ENCODE assay signal across 10 mouse cellular contexts in the genomic region with DNA sequence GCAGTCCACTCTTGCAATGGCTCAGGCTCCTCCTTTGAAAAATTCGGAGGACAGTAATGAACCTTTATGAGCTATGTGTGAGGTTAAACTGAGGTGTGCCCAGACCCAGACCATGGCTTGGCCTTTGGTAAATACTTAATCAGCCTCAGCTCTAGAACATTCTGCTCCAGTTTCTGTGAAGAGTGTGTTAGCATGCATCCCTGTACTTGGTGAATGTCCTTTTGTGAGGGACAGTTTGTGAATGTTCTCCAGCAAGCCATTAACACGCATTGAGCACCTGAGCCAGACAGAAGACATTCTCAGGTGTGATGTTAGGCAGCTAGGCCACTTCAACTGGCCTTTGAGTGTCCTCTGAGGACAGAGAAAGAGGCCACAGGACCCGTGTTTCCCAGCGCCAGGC.
DNase-seq lines count a peak whose midpoint lies in the region; ATAC-seq and TF ChIP-seq lines count a peak whose summit lies in the region.
"Had no signal": no experiment of that assay in that cellular context is flagged by ENCODE, and none has a peak within 500 bp of the region (broad histone marks: within the 10 kb centered on the region; RNA-seq: fewer than 3 reads in every experiment).

No protein-coding gene starts in this region.

- intact Hi-C loops in heart, postnatal 25 days (cut with DNase I): no loop called here

- H3K4me2 ChIP-seq in heart, embryonic 12.5 days: peak overlapping the region; percentile 72; the same call in 1 of the 2 replicates
- no peak overlapping the region for H3K4me2 ChIP-seq in midbrain, embryonic 14.5 days (ENCODE audit: low read length)
- peak overlapping the region; percentile 79 for H3K4me2 ChIP-seq in liver, embryonic 12.5 days
- H3K4me2 ChIP-seq in stomach, postnatal 0 days (replicated peaks; ENCODE audit: low read depth): peak overlapping the region; percentile 73; the same call in 1 of the 2 replicates
- H3K4me2 ChIP-seq in kidney, embryonic 16.5 days (replicated peaks; ENCODE audit: low read depth, low read length): no peak overlapping the region

- no peak overlapping the region for H3K4me3 ChIP-seq in heart, embryonic 12.5 days
- H3K4me3 ChIP-seq in midbrain, embryonic 10.5 days: no peak overlapping the region
- H3K4me3 ChIP-seq in midbrain, embryonic 14.5 days (replicated peaks; ENCODE audit: low read depth, low read length): no peak overlapping the region
- H3K4me3 ChIP-seq in liver, embryonic 12.5 days: 0 out of 2 replicates have a peak overlapping the region, but pooled peaks have one; percentile 58
- H3K4me3 ChIP-seq in stomach, postnatal 0 days (ENCODE audit: low read depth, low read length): no peak overlapping the region
- no peak overlapping the region for H3K4me3 ChIP-seq in kidney, embryonic 16.5 days (ENCODE audit: low read length)

- DNase-seq in heart, postnatal 25 days (ENCODE audit: low spot score): no peak
- no peak for DNase-seq in midbrain, embryonic 10.5 days (ENCODE audit: low spot score)
- no peak for DNase-seq in midbrain, embryonic 14.5 days
- DNase-seq in stomach, postnatal 0 days (ENCODE audit: low spot score): no peak
- DNase-seq in cerebellum, postnatal 25 days: no peak
- DNase-seq: cerebellum, adult 9-10 months had no signal

- H3K9me3 ChIP-seq in heart, embryonic 12.5 days (replicated peaks): no peaks in the 10 kb centered on the region
- H3K9me3 ChIP-seq in midbrain, embryonic 10.5 days (replicated peaks): no peaks in the 10 kb centered on the region
- no peaks in the 10 kb centered on the region for H3K9me3 ChIP-seq in midbrain, embryonic 14.5 days (ENCODE audit: control insufficient read depth, low read length)
- H3K9me3 ChIP-seq in liver, embryonic 12.5 days (replicated peaks): no peaks in the 10 kb centered on the region
- H3K9me3 ChIP-seq in stomach, postnatal 0 days (ENCODE audit: control insufficient read depth, low read length): no peaks in the 10 kb centered on the region
- H3K9me3 ChIP-seq in kidney, embryonic 16.5 days (ENCODE audit: low read length): no peaks in the 10 kb centered on the region

- H3K9ac ChIP-seq in heart, embryonic 12.5 days: no peak overlapping the region
- H3K9ac ChIP-seq in midbrain, embryonic 14.5 days (replicated peaks; ENCODE audit: low read length): no peak overlapping the region
- peak overlapping the region; percentile 86 for H3K9ac ChIP-seq in liver, embryonic 12.5 days
- H3K9ac ChIP-seq in stomach, postnatal 0 days (ENCODE audit: low read length): no peak overlapping the region
- no peak overlapping the region for H3K9ac ChIP-seq in kidney, embryonic 16.5 days (replicated peaks; ENCODE audit: low read length)

- no peak for TF ChIP-seq CTCF in stomach, postnatal 0 days (IDR thresholded peaks at IDR 0.05; ENCODE audit: low read depth)

- ATAC-seq in heart, embryonic 12.5 days (ENCODE audit: insufficient number of reproducible peaks, low FRiP score): no peak
- no peak for ATAC-seq in midbrain, embryonic 14.5 days (ENCODE audit: low FRiP score, low TSS enrichment)
- ATAC-seq in liver, embryonic 12.5 days: no peak
- ATAC-seq in stomach, postnatal 0 days (ENCODE audit: low FRiP score, low TSS enrichment): no peak
- no peak for ATAC-seq in kidney, embryonic 16.5 days (ENCODE audit: low FRiP score, low TSS enrichment)

- 77% methylated on average over 4 of the region's 4 CpGs for WGBS in heart, embryonic 12.5 days
- 83% methylated on average over 4 of the region's 4 CpGs for WGBS in midbrain, embryonic 10.5 days
- 93% methylated on average over 4 of the region's 4 CpGs for WGBS in midbrain, embryonic 14.5 days
- WGBS in liver, embryonic 12.5 days (ENCODE audit: insufficient replicate concordance): 43% methylated on average over 4 of the region's 4 CpGs
- 84% methylated on average over 4 of the region's 4 CpGs for WGBS in stomach, postnatal 0 days
- WGBS in kidney, embryonic 16.5 days: 85% methylated on average over 4 of the region's 4 CpGs

- no peaks in the 10 kb centered on the region for H3K27me3 ChIP-seq in heart, embryonic 12.5 days (replicated peaks)
- H3K27me3 ChIP-seq in midbrain, embryonic 10.5 days (ENCODE audit: low read depth, poor library complexity, severe bottlenecking): peaks cover 6% of the 10 kb centered on the region; the same call in 1 of the 2 replicates
- H3K27me3 ChIP-seq in midbrain, embryonic 14.5 days (ENCODE audit: control insufficient read depth, insufficient read depth, low read length): no peaks in the 10 kb centered on the region
- H3K27me3 ChIP-seq in liver, embryonic 12.5 days (replicated peaks): no peaks in the 10 kb centered on the region
- H3K27me3 ChIP-seq in stomach, postnatal 0 days (ENCODE audit: control insufficient read depth, insufficient read depth, low read length): no peaks in the 10 kb centered on the region
- H3K27me3 ChIP-seq in kidney, embryonic 16.5 days (ENCODE audit: insufficient read depth, low read length): no peaks in the 10 kb centered on the region
- H3K27me3 ChIP-seq: CH12.LX had no signal

- H3K36me3 ChIP-seq in heart, embryonic 12.5 days: no peaks in the 10 kb centered on the region
- no peaks in the 10 kb centered on the region for H3K36me3 ChIP-seq in midbrain, embryonic 10.5 days
- no peaks in the 10 kb centered on the region for H3K36me3 ChIP-seq in midbrain, embryonic 14.5 days (ENCODE audit: control insufficient read depth, insufficient read depth, low read length)
- H3K36me3 ChIP-seq in liver, embryonic 12.5 days: no peaks in the 10 kb centered on the region
- H3K36me3 ChIP-seq in stomach, postnatal 0 days (ENCODE audit: control insufficient read depth, insufficient read depth, low read length): no peaks in the 10 kb centered on the region
- H3K36me3 ChIP-seq in kidney, embryonic 16.5 days (ENCODE audit: insufficient read depth, low read length): no peaks in the 10 kb centered on the region

- peak overlapping the region; percentile 86 for H3K27ac ChIP-seq in heart, embryonic 12.5 days (ENCODE audit: poor library complexity, severe bottlenecking)
- H3K27ac ChIP-seq in midbrain, embryonic 10.5 days (replicated peaks): peak overlapping the region; percentile 93
- H3K27ac ChIP-seq in midbrain, embryonic 14.5 days (replicated peaks; ENCODE audit: low read depth, low read length): no peak overlapping the region
- H3K27ac ChIP-seq in liver, embryonic 12.5 days: peak overlapping the region; percentile 98
- H3K27ac ChIP-seq in stomach, postnatal 0 days (replicated peaks): no peak overlapping the region
- H3K27ac ChIP-seq in kidney, embryonic 16.5 days (ENCODE audit: low read length): no peak overlapping the region

- no peak for TF ChIP-seq EP300 in stomach, postnatal 0 days (optimal IDR thresholded peaks at IDR 0.05)

- peaks cover 33% of the 10 kb centered on the region for H3K4me1 ChIP-seq in heart, embryonic 12.5 days (replicated peaks)
- H3K4me1 ChIP-seq in midbrain, embryonic 10.5 days: peaks cover 32% of the 10 kb centered on the region
- H3K4me1 ChIP-seq in midbrain, embryonic 14.5 days (ENCODE audit: control insufficient read depth, insufficient read depth, low read length): peaks cover 8% of the 10 kb centered on the region; the same call in 1 of the 2 replicates
- peaks cover 67% of the 10 kb centered on the region for H3K4me1 ChIP-seq in liver, embryonic 12.5 days
- 0 out of 2 replicates have a peak, but pooled peaks cover 5% of the 10 kb centered on the region for H3K4me1 ChIP-seq in stomach, postnatal 0 days (replicated peaks; ENCODE audit: control insufficient read depth, insufficient read depth)
- H3K4me1 ChIP-seq in kidney, embryonic 16.5 days (ENCODE audit: insufficient read depth, low read length): peaks cover 12% of the 10 kb centered on the region

Comparison
In these comparisons a context has a peak if more than half of its experiments do, and no peak if none do; other contexts are left out.
1. H3K27ac ChIP-seq: peak in heart, embryonic 12.5 days (single experiment), midbrain, embryonic 10.5 days (single experiment) and liver, embryonic 12.5 days (single experiment); none in midbrain, embryonic 14.5 days (single experiment), stomach, postnatal 0 days (single experiment) and kidney, embryonic 16.5 days (single experiment).
2. H3K4me2 ChIP-seq: peak in heart, embryonic 12.5 days (single experiment), liver, embryonic 12.5 days (single experiment) and stomach, postnatal 0 days (single experiment); none in midbrain, embryonic 14.5 days (single experiment) and kidney, embryonic 16.5 days (single experiment).